Mouse (Mus musculus) midbrain, embryonic 16.5 days (tissue): ENCODE data around the gene Xndc1. TPM values are rescaled to one million over a fixed set of nuclear protein-coding genes. Genes with fewer than 3 reads are reported as not detected.
"Not testable (repeated sequence)": the region's sequence is repeated elsewhere in the genome, so short reads cannot be mapped to it uniquely, and the experiment has no call there.

Source experiments
- ATAC-seq: fragments of 200-750 bp; cut with Nextera tagmentation; 2 replicates; pipeline ENCODE4 v1.8.0; 2017; ENCODE audit warnings: moderate TSS enrichment
- H3K27ac ChIP-seq: fragments of 300-500 bp; sonication (generic); 2 replicates; pipeline ENCODE4 v1.5.1; 2014; ENCODE audit warnings: mild to moderate bottlenecking, low read length, mixed read lengths
- H3K27me3 ChIP-seq: fragments of 300-500 bp; sonication (generic); 2 replicates; pipeline ENCODE4 v1.6.1; 2014; ENCODE audit warnings: low read depth, low read length, mixed read lengths; ENCODE audit not compliant: control insufficient read depth, insufficient read depth
- H3K36me3 ChIP-seq: fragments of 300-500 bp; sonication (generic); 2 replicates; pipeline ENCODE4 v1.6.1; 2014; ENCODE audit warnings: mild to moderate bottlenecking, low read length, moderate library complexity, mixed read lengths; ENCODE audit not compliant: control insufficient read depth, insufficient read depth
- H3K4me1 ChIP-seq: fragments of 300-500 bp; sonication (generic); 2 replicates; pipeline ENCODE4 v1.6.1; 2014; ENCODE audit warnings: mild to moderate bottlenecking, low read length, mixed read lengths; ENCODE audit not compliant: control insufficient read depth, insufficient read depth
- H3K4me2 ChIP-seq: fragments of 300-500 bp; sonication (generic); 2 replicates; pipeline ENCODE4 v1.6.1; 2014; ENCODE audit warnings: mild to moderate bottlenecking, low read length, mixed read lengths
- H3K4me3 ChIP-seq: fragments of 300-500 bp; sonication (generic); 2 replicates; pipeline ENCODE4 v1.5.1; 2014; ENCODE audit warnings: low read depth, mild to moderate bottlenecking, low read length, moderate library complexity, mixed read lengths
- H3K9ac ChIP-seq: fragments of 300-500 bp; sonication (generic); 2 replicates; pipeline ENCODE4 v1.6.1; 2014; ENCODE audit warnings: low read depth, low read length, mixed read lengths
- H3K9me3 ChIP-seq: fragments of 300-500 bp; sonication (generic); replicated peaks from 2 replicates; pipeline ENCODE4 v1.6.1; 2014; ENCODE audit warnings: mild to moderate bottlenecking, low read length, mixed read lengths; ENCODE audit not compliant: control insufficient read depth, poor library complexity, severe bottlenecking
- WGBS: fragments of 180-500 bp; shearing (Covaris S2); extraction: QIAGEN DNeasy Blood & Tissue Kit; methylation state at CpG from one replicate; pipeline ENCODE4 v1.1.7; 2014; 5-methylcytosine and 5-hydroxymethylcytosine counted together
- polyA plus RNA-seq: library from polyadenylated mRNA; unstranded; fragments of >200 nt; fragmentation: Nextera tagmentation; extraction: Ambion mirVana; gene quantifications from 2 replicates; pipeline ENCODE4 v1.2.1, GENCODE M21; 2015

The Xndc1 gene
- polyA plus RNA-seq, 1 experiment from 2014 or later, result 28.7 TPM

DNA sequence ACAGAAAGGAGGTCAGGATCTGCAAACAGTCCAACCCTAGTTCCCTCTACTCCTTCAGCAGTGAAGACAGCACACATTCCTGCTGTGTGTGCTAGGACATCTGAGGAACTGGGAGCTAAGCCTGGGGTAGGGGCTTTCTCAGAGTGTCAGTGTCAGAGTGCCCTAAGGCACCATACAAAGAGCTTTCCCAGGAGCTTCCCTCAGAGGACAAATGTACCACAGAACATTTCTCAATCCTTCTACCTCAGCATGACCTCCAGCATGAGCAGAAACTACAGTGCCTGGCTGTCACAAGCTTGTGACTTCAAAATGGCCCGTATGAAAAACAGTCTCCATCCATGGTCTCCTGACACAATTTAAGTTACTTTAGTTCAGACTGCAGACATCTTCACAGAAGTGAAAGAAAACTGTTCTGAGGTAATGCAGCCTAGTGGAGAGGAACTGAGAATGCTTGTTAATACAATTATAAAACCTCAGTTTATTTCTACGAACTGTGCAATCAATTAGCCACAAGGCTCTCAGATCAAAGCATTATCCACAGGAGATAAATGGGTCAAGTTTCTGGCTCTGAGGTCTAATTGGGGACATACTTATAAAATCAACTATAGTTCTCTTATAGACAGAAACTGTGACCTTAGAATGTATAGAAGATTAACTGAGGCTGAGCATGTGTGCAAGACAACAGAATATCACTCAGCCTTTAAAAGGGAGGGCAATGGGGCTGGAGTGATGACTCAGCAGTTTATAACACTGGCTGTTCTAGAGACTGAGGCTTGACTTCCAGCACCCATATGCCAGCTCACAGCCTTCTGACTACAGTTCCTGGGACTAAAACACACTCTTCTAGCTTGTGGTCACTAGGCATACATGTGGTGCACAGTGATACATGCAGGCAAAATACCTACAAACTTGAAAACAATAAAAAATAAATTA, 39.9 kb upstream of the Xndc1 start:
- peaks cover 33% of the 10 kb centered on the region for H3K36me3 ChIP-seq

DNA sequence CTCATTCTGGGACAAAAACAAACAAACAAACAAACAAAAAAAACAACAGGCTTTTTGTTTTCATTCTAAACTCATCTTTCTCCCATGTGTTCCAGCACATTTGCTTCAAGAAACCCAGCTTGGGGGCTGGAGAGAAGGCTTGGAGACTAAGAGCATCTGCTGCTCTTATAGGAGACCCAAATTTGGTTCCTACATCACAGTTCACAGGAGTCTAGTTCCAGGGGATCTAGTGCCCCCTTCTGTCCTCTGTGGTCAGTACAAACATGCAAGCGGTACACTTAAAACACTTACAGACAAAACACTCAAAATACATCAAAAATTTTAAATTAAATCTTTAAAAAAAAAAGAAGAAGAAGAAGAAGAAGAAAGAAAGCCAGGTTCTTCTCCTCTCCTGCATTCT, 30.4 kb upstream of the Xndc1 start:
- no peaks in the 10 kb centered on the region for H3K27me3 ChIP-seq
- 97% methylated on average over 1 of the region's 1 CpGs for WGBS
- H3K9ac ChIP-seq, result no peak overlapping the region
- H3K4me3 ChIP-seq, result no peak overlapping the region
- ATAC-seq, result no peak
- no peaks in the 10 kb centered on the region for H3K4me1 ChIP-seq
- no peak overlapping the region for H3K27ac ChIP-seq
- peaks cover 39% of the 10 kb centered on the region for H3K36me3 ChIP-seq
- no peaks in the 10 kb centered on the region for H3K9me3 ChIP-seq
- H3K4me2 ChIP-seq, result no peak overlapping the region

More for the DNA sequence above, 39.9 kb upstream of the Xndc1 start:
- H3K4me1 ChIP-seq, result no peaks in the 10 kb centered on the region
- no peak for ATAC-seq
- H3K4me3 ChIP-seq, result no peak overlapping the region
- no peak overlapping the region for H3K27ac ChIP-seq
- no peaks in the 10 kb centered on the region for H3K27me3 ChIP-seq
- WGBS, result 91% methylated on average over 2 of the region's 2 CpGs
- no peaks in the 10 kb centered on the region for H3K9me3 ChIP-seq
- H3K9ac ChIP-seq, result no peak overlapping the region
- H3K4me2 ChIP-seq, result no peak overlapping the region

DNA sequence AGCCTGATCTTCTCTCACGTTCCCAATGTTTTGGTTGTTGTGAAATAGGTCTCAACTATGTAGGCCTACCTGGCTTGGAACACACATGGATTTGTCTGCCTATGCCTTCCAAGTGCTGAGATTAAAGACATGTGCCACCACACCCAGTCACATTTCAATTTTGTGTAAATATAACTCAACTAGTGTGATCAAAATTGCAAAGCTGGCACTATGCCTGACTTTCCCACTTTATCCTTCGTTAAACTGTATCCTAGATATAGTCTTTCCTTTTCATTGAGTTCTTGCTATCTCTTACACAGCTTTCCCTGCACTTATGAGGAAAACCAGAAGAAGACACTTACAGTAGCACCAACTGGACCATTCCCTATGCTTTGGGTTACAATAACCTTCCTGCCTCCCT, 29.8 kb upstream of the Xndc1 start:
- Histone ChIP-seq H3K4me1 (no peaks in the 10 kb centered on the region), H3K36me3 (peaks cover 36% of the 10 kb centered on the region), H3K4me2 (no peak overlapping the region), H3K4me3 (no peak overlapping the region), H3K9ac (no peak overlapping the region), H3K27me3 (no peaks in the 10 kb centered on the region), H3K9me3 (no peaks in the 10 kb centered on the region), H3K27ac (no peak overlapping the region)
- WGBS, result 98% methylated on average over 2 of the region's 2 CpGs
- no peak for ATAC-seq

DNA sequence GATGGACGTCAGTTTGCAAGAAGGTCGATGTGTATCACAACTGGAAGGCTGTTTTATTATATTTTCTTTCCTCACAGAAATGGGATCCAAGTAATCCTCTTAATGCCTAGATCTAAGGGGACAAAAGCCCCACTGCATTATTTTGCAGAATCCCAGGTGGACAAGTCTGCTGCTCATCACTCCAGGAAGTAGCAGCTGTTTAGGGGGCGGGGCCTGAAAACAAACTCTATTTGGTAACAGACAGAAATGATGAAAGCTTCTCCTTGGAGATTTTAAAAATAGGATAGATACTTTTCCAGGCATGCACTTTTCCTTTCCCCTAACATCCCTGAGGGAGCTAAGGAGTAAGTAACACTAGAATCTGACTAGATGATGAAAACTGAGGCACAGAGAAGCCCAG, 28.0 kb upstream of the Xndc1 start:
- H3K4me2 ChIP-seq, result no peak overlapping the region
- no peak overlapping the region for H3K4me3 ChIP-seq
- no peak overlapping the region for H3K9ac ChIP-seq
- peaks cover 31% of the 10 kb centered on the region for H3K36me3 ChIP-seq
- H3K27me3 ChIP-seq, result no peaks in the 10 kb centered on the region
- no peak overlapping the region for H3K27ac ChIP-seq
- no peak for ATAC-seq
- 93% methylated on average over 3 of the region's 3 CpGs for WGBS
- H3K9me3 ChIP-seq, result no peaks in the 10 kb centered on the region
- H3K4me1 ChIP-seq, result no peaks in the 10 kb centered on the region

DNA sequence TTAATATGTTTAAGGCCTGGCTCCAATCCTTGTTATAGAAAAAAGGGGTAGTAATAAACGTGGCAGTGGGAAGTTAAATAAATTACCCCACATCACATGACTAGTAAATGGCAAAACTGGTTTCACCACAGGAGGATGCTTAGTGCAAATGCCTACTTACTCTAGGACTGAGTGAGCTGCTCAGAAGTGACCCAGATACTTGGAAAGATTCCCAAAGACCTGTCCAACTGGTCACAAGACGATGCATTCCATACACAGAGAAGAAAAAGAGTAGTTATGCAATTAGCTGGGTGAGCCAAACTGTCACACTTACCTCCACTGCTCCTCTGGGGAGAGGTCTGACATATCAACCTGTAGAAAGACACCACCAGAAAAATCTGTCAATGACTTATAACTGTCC, 23.0 kb upstream of the Xndc1 start:
- H3K27me3 ChIP-seq, result no peaks in the 10 kb centered on the region
- no peak overlapping the region for H3K4me3 ChIP-seq
- no peaks in the 10 kb centered on the region for H3K9me3 ChIP-seq
- ATAC-seq, result no peak
- 90% methylated on average over 2 of the region's 2 CpGs for WGBS
- H3K4me2 ChIP-seq, result no peak overlapping the region
- H3K9ac ChIP-seq, result no peak overlapping the region
- peaks cover 10% of the 10 kb centered on the region; the same call in 1 of the 2 replicates for H3K36me3 ChIP-seq
- H3K27ac ChIP-seq, result no peak overlapping the region
- peaks cover 2% of the 10 kb centered on the region; the same call in 1 of the 2 replicates for H3K4me1 ChIP-seq

- H3K27me3 ChIP-seq, H3K4me1 ChIP-seq, H3K4me3 ChIP-seq, ATAC-seq, H3K9ac ChIP-seq, H3K4me2 ChIP-seq, H3K27ac ChIP-seq, H3K36me3 ChIP-seq, H3K9me3 ChIP-seq: not testable (repeated sequence)
Measured at GRCm38 (mm10) chr7:102048524-102048923, 16.8 kb upstream of the Xndc1 start.

- Histone ChIP-seq H3K27me3 (no peaks in the 10 kb centered on the region), H3K4me3 (no peak overlapping the region), H3K9ac (no peak overlapping the region), H3K9me3 (no peaks in the 10 kb centered on the region), H3K27ac (no peak overlapping the region), H3K4me2 (no peak overlapping the region), H3K36me3 (0 out of 2 replicates have a peak, but pooled peaks cover 2% of the 10 kb centered on the region), H3K4me1 (peaks cover 29% of the 10 kb centered on the region)
- no peak for ATAC-seq
- 96% methylated on average over 3 of the region's 3 CpGs for WGBS
Measured at GRCm38 (mm10) chr7:102061353-102061752, 4.0 kb upstream of the Xndc1 start.

- no peak overlapping the region for H3K4me3 ChIP-seq
- H3K4me1 ChIP-seq, result peaks cover 31% of the 10 kb centered on the region
- H3K9ac ChIP-seq, result no peak overlapping the region
- no peaks in the 10 kb centered on the region for H3K9me3 ChIP-seq
- 100% methylated on average over 1 of the region's 1 CpGs for WGBS
- no peak overlapping the region for H3K4me2 ChIP-seq
- no peak for ATAC-seq
- H3K36me3 ChIP-seq, result 0 out of 2 replicates have a peak, but pooled peaks cover 2% of the 10 kb centered on the region
- no peaks in the 10 kb centered on the region for H3K27me3 ChIP-seq
- H3K27ac ChIP-seq, result no peak overlapping the region
Measured at GRCm38 (mm10) chr7:102062203-102062602, 3.1 kb upstream of the Xndc1 start.

DNA sequence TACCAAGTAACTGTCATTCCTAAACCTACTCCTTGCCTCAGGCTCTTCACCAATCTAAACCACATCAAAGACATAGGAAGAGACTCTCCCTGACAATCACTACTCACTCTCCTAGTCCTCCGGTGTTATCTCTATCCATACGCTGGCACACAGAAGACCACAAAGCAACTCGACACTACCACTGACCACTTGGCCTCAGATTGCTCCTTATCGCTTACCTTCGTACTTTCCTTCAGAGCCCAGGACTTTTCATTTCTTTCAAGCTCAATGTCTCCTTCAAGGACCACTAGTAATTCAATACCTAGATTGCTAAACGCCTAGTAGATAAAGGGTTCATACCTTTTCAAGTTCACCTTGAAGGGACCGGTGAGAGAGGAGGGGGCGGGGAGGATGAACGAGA, 1.4 kb upstream of the Xndc1 start:
- Histone ChIP-seq H3K4me3 (peak overlapping the region; percentile 87), H3K4me2 (peak overlapping the region; percentile 87), H3K4me1 (peaks cover 31% of the 10 kb centered on the region), H3K9me3 (no peaks in the 10 kb centered on the region), H3K27ac (no peak overlapping the region), H3K9ac (no peak overlapping the region), H3K27me3 (no peaks in the 10 kb centered on the region), H3K36me3 (0 out of 2 replicates have a peak, but pooled peaks cover 2% of the 10 kb centered on the region)
- ATAC-seq, result no peak
- WGBS, result 94% methylated on average over 9 of the region's 9 CpGs
